Mouse (Mus musculus) cortical plate, adult 2 months (tissue): Measurements from ENCODE around the gene Tmem37. TPM values are rescaled to one million over a fixed set of nuclear protein-coding genes. Genes with fewer than 3 reads are reported as not detected.

Experiments
- H3K27ac ChIP-seq: fragments of 200-500 bp; 2 replicates; pipeline ENCODE4 v1.5.1; 2012; ENCODE audit warnings: low read length, control low read depth, inconsistent platforms; ENCODE audit not compliant: insufficient read depth
- H3K4me1 ChIP-seq: fragments of 200-500 bp; 2 replicates; pipeline ENCODE4 v1.6.1; 2011; ENCODE audit warnings: low read length; ENCODE audit not compliant: control insufficient read depth, insufficient read depth
- H3K4me3 ChIP-seq: fragments of 200-500 bp; 2 replicates; pipeline ENCODE4 v1.5.1; 2011; ENCODE audit warnings: mild to moderate bottlenecking, low read length, control low read depth; ENCODE audit not compliant: insufficient read depth
- CTCF ChIP-seq: fragments of 200-500 bp; IDR thresholded peaks from 2 replicates; pipeline ENCODE4 v1.5.1; 2011; ENCODE audit warnings: mild to moderate bottlenecking, control low read depth, low read length; ENCODE audit not compliant: insufficient read depth; ENCODE audit errors: extremely low read depth
- POLR2A ChIP-seq: fragments of 200-500 bp; IDR thresholded peaks from 2 replicates; pipeline ENCODE4 v1.6.1; 2011; ENCODE audit warnings: mild to moderate bottlenecking, low read length, control low read depth; ENCODE audit not compliant: insufficient read depth; ENCODE audit errors: extremely low read depth
- polyA plus RNA-seq: library from polyadenylated mRNA; depleted of rRNA; stranded (reverse); fragments of >200 nt; gene quantifications from 2 replicates; pipeline ENCODE4 v1.2.3, GENCODE M21; 2012; rRNA removed

The Tmem37 gene
- polyA plus RNA-seq = 2.9 and 3.0 TPM in 2 replicates

DNA sequence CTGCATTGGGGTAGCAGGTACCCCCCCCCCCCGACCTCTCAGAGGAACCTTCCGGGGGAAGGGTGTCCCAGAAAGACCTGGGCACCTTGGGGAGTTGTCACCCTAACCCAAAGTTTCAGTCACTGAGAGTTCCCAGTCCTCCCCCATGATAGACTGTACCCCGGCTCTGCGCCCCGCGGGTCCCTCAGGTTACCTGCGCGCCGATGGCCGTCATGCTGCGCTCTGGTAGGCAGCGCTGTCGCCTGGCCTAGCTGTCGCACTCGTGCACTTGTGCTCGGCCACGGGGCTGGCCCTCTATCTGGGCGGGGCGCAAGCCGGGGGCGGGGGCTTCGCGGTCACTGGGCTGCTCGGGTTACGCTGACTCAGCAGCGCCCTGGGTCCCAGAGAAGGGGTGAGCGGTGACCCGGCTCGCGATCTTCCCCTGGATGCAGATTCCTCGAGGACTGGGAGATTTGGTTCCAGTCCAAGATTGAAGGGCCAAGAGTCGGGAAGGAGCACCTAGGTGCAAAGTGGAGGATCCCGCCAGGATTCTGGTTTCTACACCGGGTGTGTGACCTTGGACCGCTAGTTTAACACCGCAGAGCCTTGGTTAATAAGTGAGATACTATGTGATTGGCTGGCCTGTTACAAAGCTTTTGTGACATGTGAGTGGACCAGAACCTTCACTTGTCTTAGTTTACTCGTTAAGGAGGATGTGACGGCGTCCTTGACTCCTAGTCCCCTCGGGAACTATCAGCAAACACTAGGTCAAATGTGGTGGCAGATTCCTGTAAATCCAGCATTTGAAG, at the start of gene Tmem37:
TSS of gene Tmem37 (minus strand) at position 556 of the 788 bp plus-strand sequence.
- H3K4me3 ChIP-seq = peak within 1 kb of the TSS; percentile 7; the same call in 1 of the 2 replicates
- H3K4me1 ChIP-seq = no peaks in the 10 kb centered on the region
- no peak within 1 kb of the TSS for H3K27ac ChIP-seq
- TF ChIP-seq CTCF (no peak), POLR2A (no peak)

- no peak for TF ChIP-seq CTCF
- TF ChIP-seq POLR2A = no peak
- Histone ChIP-seq H3K4me3 (no peak overlapping the region), H3K27ac (no peak overlapping the region), H3K4me1 (no peaks in the 10 kb centered on the region)
Measured at GRCm38 (mm10) chr1:120122634-120123383, 48.9 kb upstream of the Tmem37 start.

DNA sequence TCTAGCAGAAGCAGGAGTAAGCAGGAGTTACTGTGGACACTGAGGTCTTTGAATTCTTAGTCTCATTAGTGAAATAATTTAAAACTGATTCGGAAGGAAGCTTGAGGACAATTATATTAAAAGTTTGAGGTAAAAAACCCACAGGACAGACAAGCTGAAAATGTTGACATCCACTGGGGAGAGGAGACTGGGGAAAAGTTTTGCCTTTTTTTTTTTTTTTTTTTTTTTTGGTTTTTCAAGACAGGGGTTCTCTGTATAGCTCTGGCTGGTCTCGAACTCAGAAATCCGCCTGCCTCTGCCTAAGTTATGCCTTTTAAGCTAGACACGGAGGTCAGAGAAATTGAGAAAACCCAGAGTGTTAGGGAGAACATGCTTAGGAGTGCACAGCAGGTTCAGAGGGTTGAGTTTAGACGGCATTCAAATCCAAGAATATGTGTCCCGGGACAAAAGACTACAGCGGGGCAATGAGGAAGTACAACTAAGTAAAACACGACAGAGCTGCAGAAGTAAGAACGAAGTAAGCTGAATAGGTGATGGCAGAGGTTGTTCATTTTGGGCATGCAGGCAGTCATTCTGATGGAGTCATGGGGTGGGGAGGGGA, 48.2 kb upstream of the Tmem37 start:
- TF ChIP-seq CTCF (no peak), POLR2A (no peak)
- Histone ChIP-seq H3K27ac (no peak overlapping the region), H3K4me3 (peak overlapping the region; percentile 58), H3K4me1 (no peaks in the 10 kb centered on the region)

DNA sequence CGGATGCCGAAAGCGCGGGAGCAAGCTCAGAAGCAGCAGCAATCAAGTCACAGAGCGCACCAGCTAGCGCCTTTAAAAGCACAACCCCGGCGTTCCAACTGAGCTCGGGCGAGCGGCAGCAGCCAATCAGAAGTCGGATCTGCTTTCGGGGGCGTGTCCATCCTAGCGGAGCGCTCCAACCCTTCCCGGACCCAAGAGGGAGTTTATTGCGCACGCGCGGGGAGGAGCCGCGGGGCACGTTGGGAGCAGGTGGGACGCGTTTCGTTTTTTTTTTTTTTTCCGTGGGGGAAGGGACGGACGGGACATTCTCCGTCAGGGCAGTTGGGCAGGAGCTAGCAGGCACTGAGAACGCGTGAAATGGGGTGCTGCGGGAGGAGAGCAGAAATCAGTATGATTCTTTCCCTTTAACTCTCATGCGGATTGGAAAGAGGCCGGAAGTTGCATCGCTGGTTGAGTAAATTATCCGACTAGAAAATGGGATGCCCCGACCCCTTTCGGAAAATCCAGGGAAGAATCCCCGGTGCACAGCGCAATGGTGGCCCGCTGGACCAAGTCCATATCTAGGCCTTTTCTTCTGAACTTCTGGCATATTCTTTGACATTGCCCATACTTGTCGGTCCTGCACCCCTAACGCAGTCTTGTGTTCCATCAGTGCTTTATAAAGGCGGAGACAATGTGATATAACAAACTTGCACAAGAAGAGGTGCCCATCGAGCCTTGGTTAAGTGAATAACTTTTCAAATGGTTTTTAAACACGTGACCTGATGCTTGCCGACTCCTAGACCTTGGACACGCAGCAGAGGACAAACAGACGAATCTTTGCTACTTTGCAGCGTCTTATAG, 47.3 kb upstream of the Tmem37 start, which contains the start of the genes Dbi and 3110009E18Rik:
TSS of gene Dbi (minus strand) at position 110 of the 843 bp plus-strand sequence.
TSS of gene 3110009E18Rik (plus strand) at position 219 of the 843 bp plus-strand sequence.
- H3K4me3 ChIP-seq = peak within 1 kb of the TSS; percentile 58
- H3K4me1 ChIP-seq = no peaks in the 10 kb centered on the region
- TF ChIP-seq CTCF = no peak
- TF ChIP-seq POLR2A = peak; percentile 96
- H3K27ac ChIP-seq = peak within 1 kb of the TSS; percentile 20

GRCm38 (mm10) chr1:120120141-120120968, 46.5 kb upstream of the Tmem37 start:
- TF ChIP-seq CTCF (no peak), POLR2A (no peak)
- no peaks in the 10 kb centered on the region for H3K4me1 ChIP-seq
- H3K4me3 ChIP-seq = peak overlapping the region; percentile 58
- H3K27ac ChIP-seq = peak overlapping the region; percentile 20

DNA sequence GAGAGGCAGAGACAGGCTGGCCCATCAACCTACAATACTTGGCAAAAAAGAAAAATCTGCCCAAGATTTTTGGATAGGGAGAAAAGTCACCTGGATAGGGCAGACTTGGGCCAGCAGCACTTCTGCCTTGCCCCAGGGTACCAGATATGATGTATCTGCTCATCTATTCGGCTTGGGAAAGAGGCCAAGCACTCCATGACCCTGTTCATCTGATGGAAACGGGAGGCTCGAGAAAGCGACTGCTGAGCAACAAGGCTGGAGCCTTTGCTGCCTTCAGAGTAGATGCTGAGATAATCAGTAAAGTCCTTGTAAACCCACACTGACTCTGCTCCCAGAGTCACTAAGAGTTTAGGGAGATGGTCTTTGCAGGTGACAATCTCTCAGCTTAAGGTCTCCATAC, 45.5 kb upstream of the Tmem37 start:
- Histone ChIP-seq H3K27ac (no peak overlapping the region), H3K4me3 (peak overlapping the region; percentile 58), H3K4me1 (no peaks in the 10 kb centered on the region)
- no peak for TF ChIP-seq CTCF
- TF ChIP-seq POLR2A = no peak

DNA sequence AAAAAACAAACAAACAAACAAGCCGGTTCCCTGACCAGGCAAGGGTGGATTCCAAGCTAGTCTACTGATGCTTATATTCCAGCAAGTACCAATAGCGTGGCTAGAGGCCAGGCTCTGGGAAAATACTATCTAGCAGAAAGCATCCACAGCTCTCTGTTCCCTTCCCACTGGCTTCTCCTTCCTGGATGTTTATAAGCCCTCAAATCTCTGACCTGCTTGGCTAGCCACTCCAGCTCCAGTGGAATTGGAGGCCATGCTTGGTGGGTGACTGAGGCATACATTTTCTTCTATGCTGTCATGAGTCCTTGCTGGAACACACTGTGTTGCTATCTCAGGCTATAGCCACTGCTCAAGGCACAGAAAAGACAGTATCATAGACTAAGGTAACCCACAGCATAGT, 45.0 kb upstream of the Tmem37 start:
- no peak overlapping the region for H3K27ac ChIP-seq
- TF ChIP-seq POLR2A = no peak
- no peak for TF ChIP-seq CTCF
- peak overlapping the region; percentile 58 for H3K4me3 ChIP-seq
- H3K4me1 ChIP-seq = no peaks in the 10 kb centered on the region

GRCm38 (mm10) chr1:120116106-120116505, 42.2 kb upstream of the Tmem37 start:
- TF ChIP-seq CTCF (no peak), POLR2A (no peak)
- H3K27ac ChIP-seq = peak overlapping the region; percentile 48

More at GRCm38 (mm10) chr1:120116106-120116505, 42.2 kb upstream of the Tmem37 start:
- no peak overlapping the region for H3K4me3 ChIP-seq
- H3K4me1 ChIP-seq = no peaks in the 10 kb centered on the region
